Mouse (Mus musculus) heart, postnatal 25 days (tissue): Measurements from ENCODE around the gene Foxo1. TPM values are rescaled to one million over a fixed set of nuclear protein-coding genes. Genes with fewer than 3 reads are reported as not detected.

Experiments
- DNase-seq: peaks from one replicate; pipeline ENCODE4 v3.0.0; 2022; ENCODE audit warnings: low spot score
- intact Hi-C: fragments of 180-260 bp; cut with DNase I; formaldehyde crosslinking; loops from one replicate; pipeline ENCODE4 v1.15.1; 2025
- total RNA-seq, 2 experiments: library from RNA; stranded (reverse); gene quantifications; 2 replicates each; pipeline ENCODE4 v1.2.3; 2021

Gene Foxo1
- total RNA-seq, 2 experiments from 2014 or later: 11.6 to 13.2 TPM

DNA sequence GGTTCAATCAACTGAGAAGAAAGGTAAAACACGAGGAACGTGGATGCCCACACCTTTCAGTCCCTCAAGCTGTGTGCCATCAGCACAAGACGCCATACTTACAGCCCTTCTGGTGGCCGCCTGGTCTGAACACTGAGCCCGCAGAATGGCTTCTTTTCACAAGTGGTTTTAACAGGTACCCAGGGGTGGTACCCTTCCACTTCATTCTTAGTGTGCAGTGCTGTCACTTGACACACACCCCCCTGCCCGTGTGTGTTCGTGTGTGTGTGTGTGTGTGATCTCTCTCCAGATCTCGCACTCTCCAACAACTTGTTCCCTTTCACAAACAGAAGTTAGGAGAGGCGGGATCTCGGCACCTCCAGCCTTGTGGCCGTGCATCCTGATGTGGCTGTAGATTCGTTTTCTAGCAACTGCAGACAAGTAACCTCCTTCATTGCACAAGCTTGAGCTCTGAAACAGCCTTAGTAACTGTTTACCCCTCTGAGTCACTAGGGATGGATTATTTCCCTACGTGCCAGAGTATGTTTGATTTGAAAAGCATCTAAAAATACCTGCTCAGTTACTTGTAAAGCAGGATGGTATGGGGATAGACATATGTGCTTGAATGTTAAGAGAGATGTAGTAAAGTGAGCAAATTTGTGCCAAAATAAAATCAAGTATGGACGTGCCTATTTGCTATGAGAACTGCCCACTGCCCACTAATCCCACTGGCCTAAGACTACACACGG lies 29.3 kb downstream of the Foxo1 start:
- DNase-seq: no peak
- intact Hi-C loops: no loop called here

DNA sequence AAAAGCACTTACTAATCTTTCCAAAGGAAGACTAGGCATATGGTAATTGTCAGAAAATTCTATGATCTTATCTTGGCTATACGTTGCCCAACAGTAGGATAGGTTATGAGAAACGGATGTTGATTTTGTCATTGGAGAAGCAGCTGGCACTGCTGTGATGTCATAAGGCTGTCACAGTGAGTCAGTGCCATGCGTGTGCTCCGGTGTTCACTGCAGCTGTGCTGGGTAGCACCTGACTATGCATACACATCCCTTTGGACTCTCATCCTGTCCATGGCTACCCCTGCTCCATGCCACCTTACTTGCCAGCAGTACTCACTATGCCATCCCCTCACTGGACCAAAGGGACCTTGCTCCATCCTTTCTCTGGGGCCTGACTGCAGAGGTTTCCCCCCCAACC lies 30.5 kb downstream of the Foxo1 start:
- intact Hi-C loops: no loop called here
- no peak for DNase-seq

DNA sequence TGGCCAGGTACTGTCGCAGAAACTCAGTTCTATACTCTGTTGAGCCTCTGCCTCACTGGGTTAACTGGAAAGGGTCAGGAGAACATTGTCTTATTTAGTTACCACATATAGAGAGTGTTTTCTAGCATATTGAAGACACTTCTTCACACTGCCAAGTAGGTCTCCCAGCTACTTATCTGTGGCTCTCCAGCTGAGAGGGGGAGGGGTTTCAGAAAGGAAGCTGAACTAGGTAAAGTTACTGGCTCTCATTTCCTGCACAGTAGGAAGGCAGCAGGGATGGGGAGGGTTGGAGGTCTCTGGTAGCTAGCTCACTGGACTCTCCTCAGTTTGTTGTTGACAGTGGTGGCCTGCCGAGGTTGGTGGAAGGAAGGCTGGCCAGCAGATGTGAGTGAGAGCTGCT lies 31.2 kb downstream of the Foxo1 start:
- DNase-seq: no peak
- intact Hi-C loops: no loop called here

DNA sequence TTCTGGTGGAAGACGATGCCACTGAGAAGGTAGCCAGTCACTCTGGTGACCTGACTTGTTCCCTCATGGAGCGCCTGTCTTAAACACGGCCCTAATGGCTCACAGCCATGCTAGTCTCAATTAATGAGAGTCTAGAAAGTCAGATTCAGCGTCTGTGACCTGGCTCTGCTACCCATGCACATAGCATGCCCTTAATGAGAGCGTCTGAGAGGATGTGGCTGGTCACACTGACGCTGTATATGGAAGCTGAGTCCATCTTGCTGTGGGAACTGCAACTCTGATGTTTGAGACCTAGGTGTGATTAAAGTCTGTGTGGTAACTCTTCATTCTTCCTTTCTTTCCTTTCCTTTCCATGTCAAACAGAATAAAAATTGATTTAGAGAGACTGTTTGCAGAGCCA lies 32.4 kb downstream of the Foxo1 start:
- no peak for DNase-seq
- intact Hi-C loops: no loop called here

DNA sequence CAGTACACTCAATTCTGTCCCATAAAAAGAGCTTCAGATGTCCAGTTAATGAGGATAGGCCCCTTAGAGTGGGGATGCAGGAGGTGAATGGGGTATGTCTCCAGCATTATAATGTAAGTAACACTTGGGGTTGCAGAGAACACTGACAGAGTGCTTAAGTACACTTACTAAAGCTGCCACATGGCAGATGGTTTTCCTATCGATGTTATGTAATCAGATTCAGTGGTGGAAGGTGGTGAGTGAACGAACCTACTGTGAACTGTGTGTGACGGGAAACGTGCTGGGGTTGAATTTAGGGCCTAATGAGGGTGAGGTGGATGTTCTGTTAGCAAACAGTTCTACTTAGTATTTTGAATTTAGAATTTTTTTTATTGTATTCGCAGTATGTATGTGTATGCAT lies 35.2 kb downstream of the Foxo1 start:
- DNase-seq: no peak
- intact Hi-C loops: no loop called here

DNA sequence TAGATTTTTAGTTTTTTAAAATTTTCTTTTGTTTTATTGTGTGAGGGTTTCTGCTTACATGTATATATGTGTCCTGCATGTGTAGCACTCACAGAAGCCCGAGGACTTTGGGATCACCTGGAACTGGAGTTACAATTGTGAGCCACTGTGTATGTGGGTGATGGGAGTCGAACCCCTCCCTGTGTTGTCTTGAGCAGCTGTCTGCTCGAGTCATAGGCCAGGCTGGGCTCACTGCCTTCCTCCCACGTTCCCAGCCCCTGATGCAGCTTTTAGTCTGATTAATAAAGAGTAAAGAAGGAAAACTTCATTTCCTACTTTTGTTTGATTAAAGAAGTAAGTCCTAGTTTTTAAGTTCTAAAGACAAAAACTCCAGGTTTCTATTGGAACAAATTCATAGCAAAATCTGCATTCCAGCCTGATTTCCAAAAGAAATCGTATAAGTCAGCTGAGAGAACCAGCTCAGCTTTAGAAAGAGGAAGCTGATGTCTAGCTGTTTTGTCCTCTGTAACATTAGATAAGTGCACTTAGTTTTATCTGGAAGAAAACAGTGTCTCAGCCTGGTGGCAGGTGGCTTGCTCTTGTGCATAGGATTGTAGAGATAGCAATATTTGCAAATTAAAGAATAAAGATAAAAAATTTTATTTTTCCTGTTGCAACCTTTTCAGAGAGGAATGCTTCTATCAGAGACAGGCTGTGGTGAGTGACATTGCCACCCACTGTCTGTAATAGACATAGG lies 40.6 kb downstream of the Foxo1 start:
- intact Hi-C loops: no loop called here
- DNase-seq: no peak

- intact Hi-C loops: no loop called here
Observed at GRCm38 (mm10) chr3:52320516-52321270, 52.6 kb downstream of the Foxo1 start.

DNA sequence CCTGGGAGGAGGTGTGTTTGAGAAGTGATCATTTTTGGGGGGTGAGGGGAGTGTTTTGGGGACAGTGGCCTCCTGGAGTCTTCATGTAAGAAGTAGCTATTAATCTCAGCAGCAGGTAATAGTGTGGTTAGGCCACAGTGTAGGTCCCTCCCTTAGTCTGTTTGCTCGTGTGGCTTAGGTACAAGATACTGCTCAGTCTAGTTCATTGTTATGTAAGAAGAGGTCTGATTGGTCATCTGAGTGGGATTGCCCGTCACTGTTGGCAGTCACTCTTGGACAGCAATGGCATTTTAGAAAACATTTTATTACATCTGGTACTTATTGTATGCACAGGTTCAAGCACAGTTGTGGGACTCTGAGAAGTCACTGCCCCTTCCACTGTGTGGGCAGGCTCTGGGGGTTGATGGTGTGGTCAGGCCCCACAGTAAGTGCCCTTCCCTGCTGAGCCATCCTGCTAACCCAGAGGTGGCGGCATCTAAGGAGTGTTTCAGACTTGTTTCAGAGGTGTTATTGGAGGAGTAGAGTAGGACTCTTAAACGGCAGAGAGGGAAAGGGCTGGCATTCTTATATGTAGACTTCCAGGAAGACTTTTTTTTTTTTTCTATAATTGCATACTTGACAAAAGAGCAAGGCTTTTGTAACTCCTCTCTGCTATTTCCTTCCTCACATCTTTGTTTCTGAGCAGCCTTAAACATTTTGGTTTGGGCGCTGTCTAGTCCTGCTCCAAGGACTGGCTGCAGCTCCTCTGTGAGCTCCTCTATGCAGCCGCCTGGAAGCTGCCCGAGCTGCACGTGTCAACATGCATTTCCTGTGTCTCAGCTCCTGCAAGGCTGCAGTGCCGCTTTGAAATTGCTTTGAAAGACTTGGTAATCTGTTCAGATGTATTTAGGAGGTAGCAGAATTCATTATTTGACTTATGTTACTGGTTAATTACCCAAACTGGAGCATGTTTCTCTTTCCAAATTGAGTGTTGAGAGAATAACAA lies 54.6 kb downstream of the Foxo1 start:
- intact Hi-C loops: no loop called here

More at GRCm38 (mm10) chr3:52320516-52321270, 52.6 kb downstream of the Foxo1 start:
- DNase-seq: no peak

GRCm38 (mm10) chr3:52325006-52325405 lies 56.9 kb downstream of the Foxo1 start:
- intact Hi-C loops: no loop called here
- no peak for DNase-seq

More for the DNA sequence above, 54.6 kb downstream of the Foxo1 start:
- no peak for DNase-seq

DNA sequence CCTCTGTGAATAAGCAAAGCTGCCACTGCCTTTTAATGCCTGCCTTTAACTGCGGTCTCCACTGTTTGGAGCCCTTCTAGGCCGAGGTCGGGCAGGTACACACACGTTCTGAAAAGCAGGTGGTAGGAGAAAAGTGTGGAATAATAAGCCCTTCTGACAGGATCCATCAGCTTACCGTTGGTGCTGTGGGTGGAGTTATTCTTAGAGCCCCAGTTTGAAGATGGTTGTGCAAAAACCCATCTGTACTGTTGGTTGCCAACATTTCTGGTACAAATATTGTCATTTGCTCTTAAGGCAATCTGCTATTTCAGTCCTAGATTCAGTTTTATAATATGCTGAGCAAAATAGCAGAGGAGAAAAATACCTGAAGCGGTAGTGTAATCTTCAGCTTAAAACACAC lies 58.6 kb downstream of the Foxo1 start:
- DNase-seq: no peak
- intact Hi-C loops: no loop called here

- no peak for DNase-seq
- intact Hi-C loops: no loop called here
Observed at GRCm38 (mm10) chr3:52327146-52327545, 59.0 kb downstream of the Foxo1 start.

GRCm38 (mm10) chr3:52331709-52332108 lies 63.6 kb downstream of the Foxo1 start:
- intact Hi-C loops: no loop called here
- no peak for DNase-seq

GRCm38 (mm10) chr3:52338761-52339160 lies 70.6 kb downstream of the Foxo1 start:
- intact Hi-C loops: no loop called here
- no peak for DNase-seq

DNA sequence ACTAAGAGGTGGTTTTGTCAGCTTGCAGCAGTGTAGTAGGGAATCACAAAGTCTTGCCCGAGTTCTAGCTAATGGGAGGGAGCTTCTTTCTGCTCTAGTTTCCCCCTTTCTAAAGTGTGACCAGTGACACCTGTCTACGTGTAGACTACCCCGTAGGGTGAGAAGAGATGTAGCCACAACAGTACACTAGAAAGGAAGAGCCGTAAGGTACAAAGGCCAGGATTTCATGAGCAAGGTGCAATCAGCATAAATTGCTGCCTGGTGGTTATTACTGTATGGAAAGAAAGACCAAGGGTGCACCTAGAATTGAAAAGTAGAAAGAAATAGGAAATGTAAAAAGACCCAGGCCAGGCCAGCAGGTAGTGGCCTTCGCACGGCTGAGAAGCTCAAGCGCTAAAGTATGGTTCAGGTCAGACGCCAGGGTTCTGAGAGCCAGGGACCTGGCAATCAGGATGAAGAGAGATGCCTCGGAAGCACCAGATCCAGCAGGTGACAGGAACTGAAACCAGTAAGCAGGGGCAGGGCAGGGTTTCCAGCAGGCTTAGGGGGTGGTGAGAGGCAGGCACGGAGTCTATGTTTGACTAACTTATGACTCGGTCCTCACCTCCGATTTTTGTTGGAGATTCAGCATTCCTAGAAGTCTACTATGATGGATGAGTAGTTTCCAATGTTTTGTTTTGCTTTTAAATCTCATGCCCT lies 72.3 kb downstream of the Foxo1 start:
- no peak for DNase-seq
- intact Hi-C loops: loop anchor here (5.0 kb wide), 1 partner anchor 68 kb away; no protein-coding TSS in a partner anchor

- DNase-seq: no peak
- intact Hi-C loops: loop anchor here (5.0 kb wide), 1 partner anchor 70 kb away; no protein-coding TSS in a partner anchor
Observed at GRCm38 (mm10) chr3:52342226-52342625, 74.1 kb downstream of the Foxo1 start.

GRCm38 (mm10) chr3:52342801-52343200 lies 74.7 kb downstream of the Foxo1 start:
- intact Hi-C loops: loop anchor here (5.0 kb wide), 1 partner anchor 70 kb away; no protein-coding TSS in a partner anchor

DNA sequence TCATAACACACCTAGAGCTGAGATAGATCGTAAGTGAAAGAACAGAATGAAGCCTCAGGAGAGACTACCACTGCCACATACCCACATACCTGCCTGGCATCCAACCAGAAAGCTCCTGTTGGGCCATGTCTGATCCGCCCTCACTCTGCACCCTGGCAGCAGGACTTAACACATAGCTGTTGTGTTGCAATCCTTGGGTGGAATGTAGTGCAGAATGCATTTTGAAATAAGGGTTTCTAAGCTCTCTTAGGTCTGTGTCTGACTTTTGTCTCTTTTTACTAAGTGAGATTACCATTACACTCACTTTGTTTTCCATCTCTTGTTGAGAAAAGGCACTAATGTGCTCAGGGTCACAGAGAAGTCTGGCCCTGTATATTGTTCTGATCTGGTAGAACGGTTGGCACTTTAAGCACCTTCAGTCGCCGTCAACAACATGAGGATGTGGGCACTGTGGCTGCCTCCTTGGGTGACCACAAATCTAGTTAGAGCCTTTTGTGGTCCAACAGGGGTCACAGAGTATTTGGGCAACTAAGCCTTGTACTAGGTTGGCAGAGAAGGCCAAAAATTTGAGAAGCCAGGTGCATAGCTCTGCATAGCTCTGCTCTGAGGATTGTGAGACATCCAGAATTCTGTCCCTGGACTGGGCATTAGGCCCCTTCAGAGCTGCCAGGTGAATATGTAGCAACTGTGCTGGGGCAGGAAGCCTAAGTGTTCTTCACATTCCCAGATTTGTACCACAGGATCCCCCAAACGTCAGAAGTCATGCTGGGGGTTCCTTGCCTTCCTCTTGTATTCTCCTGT lies 75.3 kb downstream of the Foxo1 start:
- no peak for DNase-seq
- intact Hi-C loops: loop anchor here (5.0 kb wide), 1 partner anchor 71 kb away; no protein-coding TSS in a partner anchor

More at GRCm38 (mm10) chr3:52342801-52343200, 74.7 kb downstream of the Foxo1 start:
- DNase-seq: no peak

DNA sequence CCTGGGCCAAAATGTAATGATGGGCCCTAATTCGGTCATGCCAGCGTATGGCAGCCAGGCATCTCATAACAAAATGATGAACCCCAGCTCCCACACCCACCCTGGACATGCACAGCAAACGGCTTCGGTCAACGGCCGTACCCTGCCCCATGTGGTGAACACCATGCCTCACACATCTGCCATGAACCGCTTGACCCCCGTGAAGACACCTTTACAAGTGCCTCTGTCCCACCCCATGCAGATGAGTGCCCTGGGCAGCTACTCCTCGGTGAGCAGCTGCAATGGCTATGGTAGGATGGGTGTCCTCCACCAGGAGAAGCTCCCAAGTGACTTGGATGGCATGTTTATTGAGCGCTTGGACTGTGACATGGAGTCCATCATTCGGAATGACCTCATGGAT lies 77.7 kb downstream of the Foxo1 start:
- no peak for DNase-seq
- intact Hi-C loops: loop anchor here (5.0 kb wide), 1 partner anchor 56 kb away; no protein-coding TSS in a partner anchor
